Mouse (Mus musculus) cerebellum, adult 18-20 months (tissue): ENCODE results near the gene Pdha1.

Experiments used
- DNase-seq, 2 experiments: peaks; one replicate each; pipeline ENCODE4 v3.0.0; 2021

The Pdha1 gene

GRCm38 (mm10) chrX:160137861-160138717, at the start of gene Pdha1:
Gene Pdha1, minus strand, starts transcription at chrX:160138413.
- DNase-seq = peak; percentile 82 to 85

- DNase-seq = no peak
These were observed 40.8 kb upstream of the Pdha1 start for GRCm38 (mm10) chrX:160179032-160179431.

GRCm38 (mm10) chrX:160170150-160170549, 31.9 kb upstream of the Pdha1 start:
- peak; percentile 54 to 67 for DNase-seq

- DNase-seq = no peak
These were observed 28.2 kb upstream of the Pdha1 start for GRCm38 (mm10) chrX:160166246-160166985.

GRCm38 (mm10) chrX:160164259-160164658, 26.0 kb upstream of the Pdha1 start:
- DNase-seq = no peak

- no peak for DNase-seq
These were observed 15.1 kb upstream of the Pdha1 start for GRCm38 (mm10) chrX:160153147-160153815.

GRCm38 (mm10) chrX:160148859-160149258, 10.6 kb upstream of the Pdha1 start:
- DNase-seq = no peak

- DNase-seq = no peak
These were observed 9.2 kb upstream of the Pdha1 start for GRCm38 (mm10) chrX:160147406-160147805.

GRCm38 (mm10) chrX:160146806-160147205, 8.6 kb upstream of the Pdha1 start:
- DNase-seq = no peak

GRCm38 (mm10) chrX:160137177-160137860, 894 bp downstream of the Pdha1 start:
- DNase-seq = peak in 1 of 2 experiments; percentile 32

- DNase-seq = no peak
These were observed 2.1 kb downstream of the Pdha1 start for GRCm38 (mm10) chrX:160136153-160136552.

- no peak for DNase-seq
These were observed 2.5 kb downstream of the Pdha1 start for GRCm38 (mm10) chrX:160135719-160136118.

- no peak for DNase-seq
These were observed 3.9 kb downstream of the Pdha1 start for GRCm38 (mm10) chrX:160134136-160134843.

- peak; percentile 38 to 46 for DNase-seq
These were observed 21.6 kb downstream of the Pdha1 start for GRCm38 (mm10) chrX:160116658-160117057.

- DNase-seq = no peak
These were observed 22.1 kb downstream of the Pdha1 start for GRCm38 (mm10) chrX:160116074-160116473.

GRCm38 (mm10) chrX:160113777-160114176, 24.4 kb downstream of the Pdha1 start:
- no peak for DNase-seq

GRCm38 (mm10) chrX:160107817-160108216, 30.4 kb downstream of the Pdha1 start:
- no peak for DNase-seq

GRCm38 (mm10) chrX:160091973-160092372, 46.2 kb downstream of the Pdha1 start:
- no peak for DNase-seq
